Mouse (Mus musculus): ENCODE measurements at regions not wholly inside any gene's neighbourhood (a gene's known extent, or its start where the extent isn't known, plus 50 kb on each side); places are given as distances from the start of the nearest gene placed in this dataset.

GRCm38 (mm10) chr1:177584302-177584886, 142.2 kb downstream of the Zbtb18 start:
- DNase-seq (ENCODE audit: extremely low read depth) = no peak
- Histone ChIP-seq H3K9ac (ENCODE audit: insufficient read depth, low read depth) (no peak overlapping the region), H3K4me1 (ENCODE audit: control insufficient read depth in 1 of 2, insufficient read depth in 2 of 2) (peaks cover 0 to 14% of the 10 kb centered on the region in 2 experiments; a peak in 2 of 4 replicates), H3K9me3 (replicated peaks; ENCODE audit: low read length) (peaks cover 10% of the 10 kb centered on the region), H3K27me3 (replicated peaks) (no peaks in the 10 kb centered on the region), H3K4me3 (replicated peaks in 1 of 3; ENCODE audit: low read depth in 2 of 3, low read length in 2 of 3, poor library complexity in 1 of 3) (no peak overlapping the region), H3K27ac (ENCODE audit: insufficient read depth, low read depth) (no peak overlapping the region), H3K4me2 (ENCODE audit: insufficient read depth, low read depth, poor library complexity, severe bottlenecking) (no peak overlapping the region), H3K36me3 (replicated peaks in 1 of 2; ENCODE audit: control insufficient read depth in 1 of 2, insufficient read depth in 1 of 2, low read length in 1 of 2) (no peaks in the 10 kb centered on the region), H3K79me2 (replicated peaks; ENCODE audit: control insufficient read depth, extremely low read depth, insufficient read depth, poor library complexity, severe bottlenecking) (no peaks in the 10 kb centered on the region)
- in situ Hi-C loops (cut with MboI; ENCODE audit: low pct_ligation_motif_present, low pct_unique_long_range_greater_than_20kb, low sequenced_read_pairs) (no loop called here), dilution Hi-C loops (cut with MboI; ENCODE audit: extremely low pct_ligation_motif_present, extremely low pct_unique_long_range_greater_than_20kb, low sequenced_read_pairs) (no loop called here)
- TF ChIP-seq ZNF384 (IDR thresholded peaks at IDR 0.05; ENCODE audit: low read depth, low read length) (no peak), CHD2 (IDR thresholded peaks at IDR 0.05; ENCODE audit: low read length) (no peak), ZMIZ1 (IDR thresholded peaks at IDR 0.05; ENCODE audit: low read depth, low read length) (no peak), RAD21 (IDR thresholded peaks at IDR 0.05; ENCODE audit: low read depth, low read length) (no peak), ELF1 (IDR thresholded peaks at IDR 0.05; ENCODE audit: low read depth, low read length) (no peak), NELFE (IDR thresholded peaks at IDR 0.05; ENCODE audit: low read depth, low read length) (no peak), KAT2A (IDR thresholded peaks at IDR 0.05; ENCODE audit: insufficient replicate concordance, low read length) (no peak), MXI1 (IDR thresholded peaks at IDR 0.05; ENCODE audit: low read depth, low read length) (no peak), ETS1 (conservative IDR thresholded peaks at IDR 0.05; ENCODE audit: low read depth, low read length) (no peak), UBTF (IDR thresholded peaks at IDR 0.05; ENCODE audit: low read depth, low read length) (no peak), EP300 (IDR thresholded peaks at IDR 0.05; ENCODE audit: low read length) (no peak), POLR2AphosphoS2 (IDR thresholded peaks at IDR 0.05; ENCODE audit: low read depth, low read length) (no peak), TBP (conservative IDR thresholded peaks at IDR 0.05; ENCODE audit: low read depth, low read length) (no peak), JUND (conservative IDR thresholded peaks at IDR 0.05; ENCODE audit: low read depth, low read length) (no peak), MEF2A (IDR thresholded peaks at IDR 0.05; ENCODE audit: borderline replicate concordance, low read depth, low read length) (no peak), GABPA (IDR thresholded peaks at IDR 0.05; ENCODE audit: insufficient replicate concordance, low read depth, low read length) (no peak), RCOR1 (conservative IDR thresholded peaks at IDR 0.05; ENCODE audit: low read depth, low read length) (no peak), CHD1 (IDR thresholded peaks at IDR 0.05; ENCODE audit: low read depth, low read length) (no peak), MAX (IDR thresholded peaks at IDR 0.05; ENCODE audit: low read length) (no peak)

GRCm38 (mm10) chr1:177585320-177585719, 143.2 kb downstream of the Zbtb18 start:
- no peaks in the 10 kb centered on the region for H3K79me2 ChIP-seq (replicated peaks; ENCODE audit: control insufficient read depth, extremely low read depth, insufficient read depth, poor library complexity, severe bottlenecking)
- H3K27ac ChIP-seq (ENCODE audit: insufficient read depth, low read depth) = no peak overlapping the region
- H3K9me3 ChIP-seq (replicated peaks; ENCODE audit: low read length) = peaks cover 10% of the 10 kb centered on the region
- dilution Hi-C loops (cut with MboI; ENCODE audit: extremely low pct_ligation_motif_present, extremely low pct_unique_long_range_greater_than_20kb, low sequenced_read_pairs) = no loop called here
- no peak overlapping the region for H3K4me2 ChIP-seq (ENCODE audit: insufficient read depth, low read depth, poor library complexity, severe bottlenecking)
- TF ChIP-seq CHD2 (IDR thresholded peaks at IDR 0.05; ENCODE audit: low read length) (no peak), CHD1 (IDR thresholded peaks at IDR 0.05; ENCODE audit: low read depth, low read length) (no peak), BHLHE40 (IDR thresholded peaks at IDR 0.05; ENCODE audit: low read depth, low read length) (no peak), USF1 (IDR thresholded peaks at IDR 0.05; ENCODE audit: low read depth, low read length) (no peak)
- no peaks in the 10 kb centered on the region for H3K27me3 ChIP-seq (replicated peaks)
- H3K9ac ChIP-seq (ENCODE audit: insufficient read depth, low read depth) = no peak overlapping the region
- H3K4me3 ChIP-seq (replicated peaks in 1 of 3; ENCODE audit: low read depth in 2 of 3, low read length in 2 of 3, poor library complexity in 1 of 3) = no peak overlapping the region
- H3K4me1 ChIP-seq (ENCODE audit: control insufficient read depth in 1 of 2, insufficient read depth in 2 of 2) = peaks cover 0 to 14% of the 10 kb centered on the region in 2 experiments; a peak in 2 of 4 replicates
- DNase-seq (ENCODE audit: extremely low read depth) = no peak
- no peaks in the 10 kb centered on the region for H3K36me3 ChIP-seq (replicated peaks in 1 of 2; ENCODE audit: control insufficient read depth in 1 of 2, insufficient read depth in 1 of 2, low read length in 1 of 2)
- in situ Hi-C loops (cut with MboI; ENCODE audit: low pct_ligation_motif_present, low pct_unique_long_range_greater_than_20kb, low sequenced_read_pairs) = no loop called here

Data from CH12.LX (cell line).